In the genomic region with DNA sequence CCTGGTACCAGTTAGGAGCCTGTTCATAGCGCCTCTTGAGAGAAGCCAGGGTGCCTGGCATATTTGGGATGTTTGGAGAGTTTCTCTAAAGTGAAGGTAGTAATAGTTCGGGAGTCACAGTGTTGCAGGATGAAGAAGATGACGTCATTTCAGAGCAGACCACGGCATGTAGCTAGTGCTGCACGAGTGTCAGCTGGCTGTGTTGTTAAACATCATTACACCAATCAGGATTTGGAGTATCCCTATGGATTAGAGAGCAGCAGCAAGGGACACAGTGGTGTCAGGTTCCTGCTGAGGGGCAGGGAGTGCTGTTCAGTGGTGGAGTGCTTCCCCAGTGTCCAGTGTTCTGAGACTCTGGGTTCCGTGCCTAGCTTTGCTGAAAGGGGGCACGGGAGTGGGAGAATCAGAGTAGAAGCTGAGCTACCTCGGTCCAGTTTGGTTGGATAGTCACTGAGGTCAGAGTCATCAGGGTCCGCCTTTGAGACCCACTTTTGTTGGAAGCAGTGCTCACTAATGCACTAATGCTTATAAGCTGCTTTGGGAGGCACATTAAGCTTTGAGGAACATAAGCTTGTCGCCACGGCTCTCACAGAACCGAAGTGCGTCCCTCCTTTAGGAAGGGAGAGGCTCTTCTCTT, we compare ENCODE assay signal across 11 mouse cellular contexts. TPM values are rescaled to one million over a fixed set of nuclear protein-coding genes. Genes with fewer than 3 reads are reported as not detected.
DNase-seq lines count a peak whose midpoint lies in the region; ATAC-seq and TF ChIP-seq lines count a peak whose summit lies in the region.
"Had no signal": no experiment of that assay in that cellular context is flagged by ENCODE, and none has a peak within 500 bp of the region (broad histone marks: within the 10 kb centered on the region; RNA-seq: fewer than 3 reads in every experiment).

No protein-coding gene starts in this region.

- H3K4me3 ChIP-seq in hindbrain, embryonic 14.5 days (replicated peaks; ENCODE audit: low read length), result no peak overlapping the region
- no peak overlapping the region for H3K4me3 ChIP-seq in hindbrain, embryonic 11.5 days (ENCODE audit: low read depth, low read length)
- H3K4me3 ChIP-seq in E14TG2a.4 (replicated peaks; ENCODE audit: low read length), result 0 out of 2 replicates have a peak overlapping the region, but pooled peaks have one; percentile 5
- H3K4me3 ChIP-seq in forebrain, embryonic 15.5 days, result no peak overlapping the region
- no peak overlapping the region for H3K4me3 ChIP-seq in midbrain, embryonic 15.5 days
- H3K4me3 ChIP-seq in heart, adult 2 months, result no peak overlapping the region
- H3K4me3 ChIP-seq: heart, embryonic 13.5 days had no signal

- H3K27me3 ChIP-seq in hindbrain, embryonic 14.5 days (ENCODE audit: control insufficient read depth, insufficient read depth, low read length), result no peaks in the 10 kb centered on the region
- no peaks in the 10 kb centered on the region for H3K27me3 ChIP-seq in hindbrain, embryonic 11.5 days (ENCODE audit: control insufficient read depth, insufficient read depth, low read length)
- no peaks in the 10 kb centered on the region for H3K27me3 ChIP-seq in E14TG2a.4 (ENCODE audit: insufficient read depth, low read length)
- H3K27me3 ChIP-seq in forebrain, embryonic 15.5 days, result no peaks in the 10 kb centered on the region
- H3K27me3 ChIP-seq in midbrain, embryonic 15.5 days (replicated peaks), result no peaks in the 10 kb centered on the region
- H3K27me3 ChIP-seq in heart, adult 2 months (ENCODE audit: control insufficient read depth, insufficient read depth, low read length), result no peaks in the 10 kb centered on the region
- H3K27me3 ChIP-seq: heart, embryonic 13.5 days had no signal

- H3K9me3 ChIP-seq in hindbrain, embryonic 14.5 days (ENCODE audit: control insufficient read depth, low read length), result no peaks in the 10 kb centered on the region
- no peaks in the 10 kb centered on the region for H3K9me3 ChIP-seq in hindbrain, embryonic 11.5 days (ENCODE audit: control insufficient read depth, low read length)
- no peaks in the 10 kb centered on the region for H3K9me3 ChIP-seq in E14TG2a.4 (ENCODE audit: low read length)
- no peaks in the 10 kb centered on the region for H3K9me3 ChIP-seq in forebrain, embryonic 15.5 days
- H3K9me3 ChIP-seq in midbrain, embryonic 15.5 days, result no peaks in the 10 kb centered on the region
- H3K9me3 ChIP-seq: heart, embryonic 13.5 days had no signal

- no peak for TF ChIP-seq CTCF in E14TG2a.4 (conservative IDR thresholded peaks at IDR 0.05; ENCODE audit: low read length)
- no peak for TF ChIP-seq CTCF in heart, adult 2 months (IDR thresholded peaks at IDR 0.05)

- no peak for TF ChIP-seq EP300 in heart, adult 2 months (IDR thresholded peaks at IDR 0.05; ENCODE audit: insufficient read depth, low read depth, low read length)

- peak overlapping the region; percentile 26; the same call in 1 of the 2 replicates for H3K9ac ChIP-seq in hindbrain, embryonic 14.5 days
- H3K9ac ChIP-seq in hindbrain, embryonic 11.5 days (ENCODE audit: low read depth, low read length), result no peak overlapping the region
- H3K9ac ChIP-seq in forebrain, embryonic 15.5 days (replicated peaks), result 0 out of 2 replicates have a peak overlapping the region, but pooled peaks have one; percentile 2
- H3K9ac ChIP-seq in midbrain, embryonic 15.5 days, result no peak overlapping the region
- H3K9ac ChIP-seq in heart, adult 2 months (ENCODE audit: low read depth, low read length), result no peak overlapping the region
- H3K9ac ChIP-seq: heart, embryonic 13.5 days had no signal

- H3K79me2 ChIP-seq in heart, adult 2 months (replicated peaks; ENCODE audit: control insufficient read depth, insufficient read depth, low read length), result no peaks in the 10 kb centered on the region

- peaks cover 20% of the 10 kb centered on the region for H3K4me1 ChIP-seq in hindbrain, embryonic 14.5 days (replicated peaks; ENCODE audit: control insufficient read depth, insufficient read depth, low read length)
- no peaks in the 10 kb centered on the region for H3K4me1 ChIP-seq in hindbrain, embryonic 11.5 days (replicated peaks; ENCODE audit: control insufficient read depth, insufficient read depth, low read length)
- peaks cover 67% of the 10 kb centered on the region for H3K4me1 ChIP-seq in E14TG2a.4 (replicated peaks; ENCODE audit: low read depth, low read length)
- H3K4me1 ChIP-seq in forebrain, embryonic 15.5 days, result peaks cover 27% of the 10 kb centered on the region
- H3K4me1 ChIP-seq in midbrain, embryonic 15.5 days, result peaks cover 36% of the 10 kb centered on the region
- no peaks in the 10 kb centered on the region for H3K4me1 ChIP-seq in heart, adult 2 months (ENCODE audit: control insufficient read depth, insufficient read depth, low read length)

- DNase-seq in hindbrain, embryonic 14.5 days (ENCODE audit: low spot score), result no peak
- no peak for DNase-seq in hindbrain, embryonic 11.5 days (ENCODE audit: low spot score)
- DNase-seq in left cerebral cortex, adult 9 months (ENCODE audit: low spot score in 2 of 2), result no peak
- no peak for DNase-seq in right cerebral cortex, postnatal 36 days (ENCODE audit: low spot score in 2 of 2)
- no peak for DNase-seq in heart, adult 2 months
- DNase-seq: kidney, postnatal 14 days; lung, postnatal 10 days had no signal

- 69% methylated on average over 13 of the region's 13 CpGs for WGBS in hindbrain, embryonic 14.5 days
- whole genome bisulfite sequencing in hindbrain, embryonic 11.5 days, result 74% methylated on average over 13 of the region's 13 CpGs
- WGBS in forebrain, embryonic 15.5 days, result 38% methylated on average over 13 of the region's 13 CpGs
- WGBS in midbrain, embryonic 15.5 days, result 48% methylated on average over 13 of the region's 13 CpGs
- 65% methylated on average over 13 of the region's 13 CpGs for WGBS in heart, adult 2 months

- H3K27ac ChIP-seq in hindbrain, embryonic 14.5 days, result peak overlapping the region; percentile 51; the same call in 1 of the 2 replicates
- H3K27ac ChIP-seq in hindbrain, embryonic 11.5 days (ENCODE audit: low read depth, low read length), result no peak overlapping the region
- peak overlapping the region; percentile 20; the same call in 1 of the 2 replicates for H3K27ac ChIP-seq in forebrain, embryonic 15.5 days (replicated peaks)
- 0 out of 2 replicates have a peak overlapping the region, but pooled peaks have one; percentile 31 for H3K27ac ChIP-seq in midbrain, embryonic 15.5 days
- H3K27ac ChIP-seq in heart, adult 2 months, result no peak overlapping the region
- H3K27ac ChIP-seq: heart, embryonic 13.5 days had no signal

- intact Hi-C loops in heart, adult 2 months (cut with DNase I), result no loop called here

- H3K36me3 ChIP-seq in hindbrain, embryonic 14.5 days (replicated peaks; ENCODE audit: control insufficient read depth, insufficient read depth), result peaks cover 3% of the 10 kb centered on the region; the same call in 1 of the 2 replicates
- no peaks in the 10 kb centered on the region for H3K36me3 ChIP-seq in hindbrain, embryonic 11.5 days (ENCODE audit: control insufficient read depth, insufficient read depth, low read length)
- peaks cover 22% of the 10 kb centered on the region for H3K36me3 ChIP-seq in E14TG2a.4 (ENCODE audit: insufficient read depth, low read length)
- no peaks in the 10 kb centered on the region for H3K36me3 ChIP-seq in forebrain, embryonic 15.5 days
- H3K36me3 ChIP-seq in midbrain, embryonic 15.5 days (replicated peaks), result no peaks in the 10 kb centered on the region
- no peaks in the 10 kb centered on the region for H3K36me3 ChIP-seq in heart, adult 2 months (ENCODE audit: control insufficient read depth, insufficient read depth, low read length)

- no peak for TF ChIP-seq POLR2A in heart, adult 2 months (IDR thresholded peaks at IDR 0.05; ENCODE audit: insufficient read depth, low read depth, low read length)

- no peak for ATAC-seq in hindbrain, embryonic 14.5 days (ENCODE audit: low FRiP score)
- ATAC-seq in hindbrain, embryonic 11.5 days (ENCODE audit: low FRiP score), result no peak
- no peak for ATAC-seq in forebrain, embryonic 15.5 days (replicated peaks)
- ATAC-seq in midbrain, embryonic 15.5 days (replicated peaks), result no peak

- H3K4me2 ChIP-seq in hindbrain, embryonic 14.5 days (replicated peaks), result no peak overlapping the region
- no peak overlapping the region for H3K4me2 ChIP-seq in hindbrain, embryonic 11.5 days (replicated peaks; ENCODE audit: low read depth, low read length)
- H3K4me2 ChIP-seq in forebrain, embryonic 15.5 days (replicated peaks), result no peak overlapping the region
- H3K4me2 ChIP-seq in midbrain, embryonic 15.5 days, result no peak overlapping the region
- H3K4me2 ChIP-seq: heart, embryonic 13.5 days had no signal

RNA-seq across cellular contexts. Expression of a gene that starts 23.9 kb away (rescaled TPM):
- 94.2 and 110 TPM in 2 replicates for polyA plus RNA-seq in hindbrain, embryonic 14.5 days (2014; fragmentation: Nextera tagmentation; extraction: Ambion mirVana)
- 97.1 and 115 TPM in 2 replicates for polyA plus RNA-seq in hindbrain, embryonic 11.5 days (2014; fragmentation: Nextera tagmentation; extraction: Ambion mirVana)
- polyA plus RNA-seq in forebrain, embryonic 15.5 days (2015; fragmentation: Nextera tagmentation; extraction: Ambion mirVana), result 117 TPM in 2 replicates
- polyA plus RNA-seq in midbrain, embryonic 15.5 days (2015; fragmentation: Nextera tagmentation; extraction: Ambion mirVana), result 106 and 109 TPM in 2 replicates
- 10 to 100 TPM; 58.6 to 70.1 TPM for total RNA-seq in heart, adult 2 months (2021)
- polyA plus RNA-seq in heart, adult 2 months (2012; rRNA removed), result 90.3 and 103 TPM in 2 replicates

RNA-seq across cellular contexts. Expression of a gene that starts 24.3 kb away (rescaled TPM):
- polyA plus RNA-seq in hindbrain, embryonic 14.5 days (2014; fragmentation: Nextera tagmentation; extraction: Ambion mirVana), result 45.6 and 45.9 TPM in 2 replicates
- polyA plus RNA-seq in hindbrain, embryonic 11.5 days (2014; fragmentation: Nextera tagmentation; extraction: Ambion mirVana), result 41.1 and 42.9 TPM in 2 replicates
- polyA plus RNA-seq in forebrain, embryonic 15.5 days (2015; fragmentation: Nextera tagmentation; extraction: Ambion mirVana), result 47.9 and 48.9 TPM in 2 replicates
- polyA plus RNA-seq in midbrain, embryonic 15.5 days (2015; fragmentation: Nextera tagmentation; extraction: Ambion mirVana), result 47.4 and 48.7 TPM in 2 replicates
- total RNA-seq in heart, adult 2 months (2021), result 10 to 100 TPM; 20.5 to 24.1 TPM
- 22.5 and 36.6 TPM in 2 replicates for polyA plus RNA-seq in heart, adult 2 months (2012; rRNA removed)

Comparison
In these comparisons a context has a peak if more than half of its experiments do, and no peak if none do; other contexts are left out.
1. H3K27ac ChIP-seq: peak in hindbrain, embryonic 14.5 days (single experiment), forebrain, embryonic 15.5 days (single experiment) and midbrain, embryonic 15.5 days (single experiment); none in hindbrain, embryonic 11.5 days (single experiment) and heart, adult 2 months (single experiment).
2. H3K9ac ChIP-seq: peak in hindbrain, embryonic 14.5 days (single experiment) and forebrain, embryonic 15.5 days (single experiment); none in hindbrain, embryonic 11.5 days (single experiment), midbrain, embryonic 15.5 days (single experiment) and heart, adult 2 months (single experiment).